Mouse (Mus musculus): ENCODE results near the gene Olfr854. TPM values are rescaled to one million over a fixed set of nuclear protein-coding genes. Genes with fewer than 3 reads are reported as not detected.

Olfr854 gene
- not detected in 2 replicates for polyA plus RNA-seq (2015; fragmentation: Nextera tagmentation; extraction: Ambion mirVana)

- no peaks in the 10 kb centered on the region for H3K4me1 ChIP-seq (replicated peaks)
- H3K9me3 ChIP-seq (replicated peaks): no peaks in the 10 kb centered on the region
- H3K4me2 ChIP-seq: no peak within 1 kb of the TSS
- no peak within 1 kb of the TSS for H3K4me3 ChIP-seq (replicated peaks)
- WGBS (ENCODE audit: insufficient replicate concordance): 48% methylated on average over 1 of the region's 1 CpGs
- H3K27me3 ChIP-seq: no peaks in the 10 kb centered on the region
- no peak for ATAC-seq (ENCODE audit: insufficient read depth)
- no peak within 1 kb of the TSS for H3K9ac ChIP-seq
- no peaks in the 10 kb centered on the region for H3K36me3 ChIP-seq (replicated peaks)
- no peak within 1 kb of the TSS for H3K27ac ChIP-seq (replicated peaks)
Observed at GRCm38 (mm10) chr9:19567282-19567681, at the start of gene Olfr854. Gene Olfr854, minus strand, starts transcription at chr9:19567382.

GRCm38 (mm10) chr9:19582317-19582716, 15.1 kb upstream of the Olfr854 start, which contains the start of gene Olfr855:
Gene Olfr855, plus strand, starts transcription at chr9:19582617.
- no peak within 1 kb of the TSS for H3K4me3 ChIP-seq (replicated peaks)
- H3K9ac ChIP-seq: no peak within 1 kb of the TSS
- no peaks in the 10 kb centered on the region for H3K4me1 ChIP-seq (replicated peaks)
- H3K27ac ChIP-seq (replicated peaks): no peak within 1 kb of the TSS
- H3K4me2 ChIP-seq: no peak within 1 kb of the TSS
- no peaks in the 10 kb centered on the region for H3K36me3 ChIP-seq (replicated peaks)
- ATAC-seq (ENCODE audit: insufficient read depth): no peak
- H3K27me3 ChIP-seq: no peaks in the 10 kb centered on the region
- no peaks in the 10 kb centered on the region for H3K9me3 ChIP-seq (replicated peaks)

- WGBS (ENCODE audit: insufficient replicate concordance): 56% methylated on average over 1 of the region's 1 CpGs
- ATAC-seq (ENCODE audit: insufficient read depth): no peak
- Histone ChIP-seq H3K9ac (no peak within 1 kb of the TSS), H3K27me3 (no peaks in the 10 kb centered on the region), H3K4me2 (no peak within 1 kb of the TSS), H3K4me3 (replicated peaks) (no peak within 1 kb of the TSS), H3K27ac (replicated peaks) (no peak within 1 kb of the TSS), H3K36me3 (replicated peaks) (no peaks in the 10 kb centered on the region), H3K9me3 (replicated peaks) (no peaks in the 10 kb centered on the region), H3K4me1 (replicated peaks) (no peaks in the 10 kb centered on the region)
Observed at GRCm38 (mm10) chr9:19540976-19541375, 26.2 kb downstream of the Olfr854 start, which contains the start of gene Olfr853. Gene Olfr853, minus strand, starts transcription at chr9:19541076.

Other genes with a start within 250 kb of the Olfr854 start
- gene Olfr845, start 230.9 kb downstream of the Olfr854 start, polyA plus RNA-seq (2015; fragmentation: Nextera tagmentation; extraction: Ambion mirVana): not detected in 2 replicates
- not detected in 2 replicates for gene Olfr846, start 203.4 kb downstream of the Olfr854 start, polyA plus RNA-seq (2015; fragmentation: Nextera tagmentation; extraction: Ambion mirVana)
- gene Olfr847, start 188.7 kb downstream of the Olfr854 start, polyA plus RNA-seq (2015; fragmentation: Nextera tagmentation; extraction: Ambion mirVana): not detected in 2 replicates
- not detected in 2 replicates for gene Olfr849, start 127.1 kb downstream of the Olfr854 start, polyA plus RNA-seq (2015; fragmentation: Nextera tagmentation; extraction: Ambion mirVana)
- gene Olfr850, start 89.1 kb downstream of the Olfr854 start, polyA plus RNA-seq (2015; fragmentation: Nextera tagmentation; extraction: Ambion mirVana): not detected in 2 replicates
- not detected in 2 replicates for gene Olfr851, start 74.1 kb downstream of the Olfr854 start, polyA plus RNA-seq (2015; fragmentation: Nextera tagmentation; extraction: Ambion mirVana)
- gene Olfr853, start 26.3 kb downstream of the Olfr854 start, polyA plus RNA-seq (2015; fragmentation: Nextera tagmentation; extraction: Ambion mirVana): not detected in 2 replicates
- not detected in 2 replicates for gene Olfr855, start 15.2 kb upstream of the Olfr854 start, polyA plus RNA-seq (2015; fragmentation: Nextera tagmentation; extraction: Ambion mirVana)
- gene Zfp317, start 54.7 kb upstream of the Olfr854 start, polyA plus RNA-seq (2015; fragmentation: Nextera tagmentation; extraction: Ambion mirVana): 7.0 TPM in 2 replicates
- not detected in 2 replicates for gene Olfr857, start 142.1 kb upstream of the Olfr854 start, polyA plus RNA-seq (2015; fragmentation: Nextera tagmentation; extraction: Ambion mirVana)
- gene Olfr58, start 212.9 kb upstream of the Olfr854 start, polyA plus RNA-seq (2015; fragmentation: Nextera tagmentation; extraction: Ambion mirVana): not detected in 2 replicates
- gene Olfr859, start 237.5 kb upstream of the Olfr854 start, polyA plus RNA-seq (2015; fragmentation: Nextera tagmentation; extraction: Ambion mirVana): not detected in 2 replicates

Measured in liver, embryonic 15.5 days (tissue).